Mouse (Mus musculus): ENCODE measurements at regions not wholly inside any gene's neighbourhood (a gene's known extent, or its start where the extent isn't known, plus 50 kb on each side); places are given as distances from the start of the nearest gene placed in this dataset.

DNA sequence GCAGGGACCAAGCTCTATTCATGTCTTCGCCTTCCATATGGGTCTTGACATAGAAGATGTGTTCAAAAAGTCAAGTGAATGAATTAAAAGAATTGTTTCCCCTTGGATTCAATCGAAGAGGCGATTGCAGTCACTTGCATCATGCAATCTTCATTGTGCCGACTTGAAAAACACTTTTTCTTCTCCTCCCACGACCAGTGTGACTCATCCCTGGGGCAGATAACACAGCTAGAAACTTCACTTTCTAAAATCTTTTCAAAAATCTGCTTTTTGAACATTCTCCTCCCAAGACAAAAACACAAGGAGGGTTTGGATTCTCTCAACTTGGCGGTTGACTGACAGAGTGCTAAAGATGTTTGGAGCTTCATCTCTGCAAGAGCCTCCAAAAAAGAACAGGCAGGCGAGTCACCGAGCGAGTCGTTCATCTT, 67.2 kb upstream of the Arntl start:
- TF ChIP-seq CTCF (IDR thresholded peaks at IDR 0.05; ENCODE audit: low read depth) (no peak), EP300 (IDR thresholded peaks at IDR 0.05; ENCODE audit: low read depth) (no peak)

Data from liver, postnatal 0 days (tissue).